Mouse (Mus musculus): Measurements from ENCODE around the gene Olfr769.
"Not testable (repeated sequence)": the region's sequence is repeated elsewhere in the genome, so short reads cannot be mapped to it uniquely, and the experiment has no call there.

The Olfr769 gene

DNA sequence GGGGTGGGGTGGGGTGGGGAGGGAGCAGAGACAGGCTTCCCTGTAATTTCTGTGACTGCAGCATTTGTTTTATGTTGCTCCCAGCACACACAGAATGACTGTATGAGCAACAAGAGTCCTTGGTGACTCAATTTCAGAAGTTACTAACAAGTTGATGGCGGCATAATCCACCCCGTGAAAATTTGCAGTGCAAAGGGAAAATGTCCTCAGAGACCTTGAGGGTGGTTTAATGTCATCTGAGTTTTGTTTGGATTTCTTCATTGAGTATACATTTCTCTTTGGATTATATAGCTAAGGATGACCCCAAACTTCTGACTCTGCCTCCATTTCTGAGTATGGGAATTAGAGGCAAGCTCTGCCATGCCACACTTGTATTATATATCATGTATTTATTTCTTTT is at the start of gene Olfr769:
Gene Olfr769, minus strand, starts transcription at position 101 of the 400 bp plus-strand sequence.
- DNase-seq (ENCODE audit: low spot score) = no peak

DNA sequence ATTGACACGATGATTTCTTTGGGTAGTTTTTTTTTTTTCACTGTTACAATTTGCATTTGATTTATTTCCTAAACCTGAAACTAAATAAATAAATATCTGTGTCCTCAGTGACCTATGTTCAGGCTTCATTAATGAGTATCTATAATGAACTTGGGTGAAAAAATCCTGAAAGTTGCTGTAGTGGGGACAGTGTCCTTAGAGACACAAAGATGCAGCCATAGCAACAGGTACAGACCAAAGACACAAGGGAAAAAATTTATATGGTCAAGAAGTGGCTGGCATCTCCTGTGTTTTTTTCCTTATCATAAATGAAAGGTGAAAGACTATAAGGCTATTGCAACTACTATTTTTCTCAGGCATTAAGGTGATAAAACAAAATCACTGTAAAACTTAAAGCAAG is 47.0 kb upstream of the Olfr769 start, which contains the start of gene Olfr771:
Gene Olfr771, minus strand, starts transcription at position 101 of the 400 bp plus-strand sequence.
- DNase-seq (ENCODE audit: low spot score) = no peak

DNA sequence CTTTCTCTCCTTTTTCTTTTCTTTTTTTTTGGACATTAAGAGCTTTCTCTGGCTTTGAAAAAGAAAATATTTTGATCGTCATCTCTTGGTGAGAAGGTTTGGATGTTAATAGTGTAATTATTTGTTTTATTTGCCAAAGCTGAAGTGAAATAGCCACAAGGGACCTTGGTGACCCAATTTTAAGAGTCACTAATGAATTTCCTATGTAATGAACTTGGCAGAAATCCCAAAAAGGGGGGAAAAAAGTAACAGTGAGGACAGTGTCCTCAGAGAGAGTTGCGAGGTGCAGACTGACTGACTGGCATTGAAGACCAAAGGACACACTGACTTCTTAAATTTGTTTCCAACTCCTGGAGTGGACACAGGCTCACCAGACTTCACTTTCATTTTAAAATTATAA is 21.2 kb upstream of the Olfr769 start, which contains the start of gene Olfr770:
Gene Olfr770, minus strand, starts transcription at position 101 of the 400 bp plus-strand sequence.
- no peak for DNase-seq (ENCODE audit: low spot score)

DNA sequence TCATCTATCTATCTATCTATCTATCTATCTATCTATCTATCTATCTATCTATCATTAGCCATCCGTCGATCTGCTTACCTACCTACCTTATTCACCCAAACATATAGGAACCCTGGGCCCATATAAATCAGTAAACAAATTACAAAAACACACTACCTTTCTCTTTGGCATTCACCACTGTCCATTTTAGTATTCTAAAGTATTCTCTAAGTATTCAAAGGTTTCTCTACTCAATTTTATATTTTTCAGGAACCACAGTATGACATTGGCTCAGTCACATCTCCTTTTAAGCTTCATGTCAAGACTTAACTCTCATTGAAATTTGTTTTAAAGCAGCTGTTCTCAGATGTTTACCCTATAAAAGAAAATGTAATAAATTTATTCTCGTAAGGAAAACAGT is 2.5 kb downstream of the Olfr769 start:
- DNase-seq (ENCODE audit: low spot score) = no peak

DNA sequence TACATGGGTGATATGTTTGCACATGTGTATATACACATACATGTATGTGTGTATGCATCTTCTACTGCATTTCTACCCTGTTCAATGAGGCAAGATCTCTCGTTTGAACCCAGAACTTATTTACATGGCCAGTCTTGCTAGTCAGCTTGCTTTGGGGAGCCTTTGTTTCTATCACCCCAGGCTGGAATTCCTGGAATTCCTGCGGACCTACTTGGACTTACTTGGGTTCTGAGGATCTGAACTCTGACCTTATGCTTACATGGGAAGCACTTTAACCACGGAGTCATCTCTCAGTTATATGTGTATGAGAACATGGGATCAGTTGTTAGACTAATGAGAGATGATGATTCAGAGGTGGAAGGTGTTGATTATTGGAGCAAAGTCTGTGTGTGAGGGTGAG is 16.4 kb downstream of the Olfr769 start:
- DNase-seq (ENCODE audit: low spot score) = no peak

DNA sequence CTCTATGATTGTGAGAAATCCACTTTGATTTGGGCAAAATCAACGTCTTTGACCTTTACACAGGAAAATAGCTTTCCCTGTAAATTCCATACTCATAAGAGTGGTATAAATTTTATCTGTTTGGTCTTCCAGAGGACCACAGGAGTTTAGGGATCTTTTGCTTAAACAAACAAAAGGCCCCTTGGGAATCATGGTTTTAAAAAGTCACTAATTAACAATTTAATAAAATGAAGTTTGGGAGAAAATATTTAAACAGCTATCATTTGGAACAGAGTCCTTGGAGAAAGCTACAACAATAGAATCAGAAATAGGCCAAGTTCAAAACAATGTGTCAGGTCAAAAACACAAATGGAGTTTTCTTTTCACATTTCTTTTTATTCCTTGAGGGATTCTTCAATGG is 18.4 kb downstream of the Olfr769 start, which contains the start of gene Olfr768:
Gene Olfr768, minus strand, starts transcription at position 101 of the 400 bp plus-strand sequence.
- DNase-seq (ENCODE audit: low spot score) = no peak

DNA sequence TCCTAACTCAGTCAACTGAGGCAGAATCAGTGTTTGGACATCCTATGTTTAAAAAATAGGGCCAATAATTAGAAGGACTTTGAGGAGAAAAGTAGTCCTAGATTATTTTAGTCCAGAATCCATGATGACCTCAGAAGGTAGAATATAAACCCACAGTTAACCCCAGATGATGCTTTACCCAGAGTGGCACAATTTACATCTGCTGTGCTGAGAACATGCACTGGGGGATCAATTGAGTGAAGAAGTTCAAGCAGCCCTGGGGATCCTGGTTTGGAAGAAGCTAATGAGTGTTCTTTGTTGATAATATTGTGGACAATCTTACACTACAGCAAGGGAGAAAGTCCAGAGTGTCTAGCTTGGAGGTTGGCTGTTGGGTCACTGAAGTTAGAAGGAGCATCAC is 34.9 kb downstream of the Olfr769 start, which contains the start of gene Olfr767:
Gene Olfr767, minus strand, starts transcription at position 101 of the 400 bp plus-strand sequence.
- DNase-seq (ENCODE audit: low spot score) = not testable (repeated sequence)

DNA sequence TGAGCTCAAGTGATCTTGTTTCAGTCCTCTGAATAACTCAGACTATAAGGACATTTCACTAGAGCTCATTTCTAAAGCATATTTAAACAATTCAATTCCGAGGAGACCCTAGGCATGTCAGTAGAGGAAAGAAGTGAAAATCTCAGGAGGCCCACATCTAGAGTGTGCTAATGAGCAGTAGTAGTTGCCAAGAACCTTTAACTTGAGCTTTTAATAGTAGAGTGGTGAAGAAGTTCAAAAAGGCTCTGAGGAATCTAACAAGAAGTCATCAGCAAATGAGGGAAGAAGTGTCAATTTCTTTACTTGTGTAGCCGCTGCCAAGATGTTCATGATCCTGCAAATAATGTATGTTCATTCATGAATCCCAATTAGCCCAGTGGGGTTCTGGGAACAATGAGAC is 48.8 kb downstream of the Olfr769 start, which contains the start of gene Olfr766-ps1:
Gene Olfr766-ps1, minus strand, starts transcription at position 101 of the 400 bp plus-strand sequence.
- DNase-seq (ENCODE audit: low spot score) = no peak

All from left cerebral cortex, adult 11 months (tissue).